Mouse (Mus musculus) intestine, embryonic 16.5 days (tissue): ENCODE data around the gene Taf15. TPM values are rescaled to one million over a fixed set of nuclear protein-coding genes. Genes with fewer than 3 reads are reported as not detected.

Experiments used
- ATAC-seq: fragments of 200-750 bp; cut with Nextera tagmentation; 2 replicates; pipeline ENCODE4 v1.8.0; 2017; ENCODE audit warnings: moderate TSS enrichment, moderate library complexity
- H3K27ac ChIP-seq: fragments of 300-500 bp; sonication (generic); 2 replicates; pipeline ENCODE4 v1.5.1; 2014; ENCODE audit warnings: mild to moderate bottlenecking, low read length
- H3K27me3 ChIP-seq: fragments of 300-500 bp; sonication (generic); replicated peaks from 2 replicates; pipeline ENCODE4 v1.6.1; 2014; ENCODE audit warnings: low read length, control low read depth, mixed read lengths; ENCODE audit not compliant: control insufficient read depth, insufficient read depth
- H3K36me3 ChIP-seq: fragments of 300-500 bp; sonication (generic); 2 replicates; pipeline ENCODE4 v1.6.1; 2014; ENCODE audit warnings: low read length, control low read depth; ENCODE audit not compliant: control insufficient read depth, insufficient read depth
- H3K4me1 ChIP-seq: fragments of 300-500 bp; sonication (generic); 2 replicates; pipeline ENCODE4 v1.6.1; 2014; ENCODE audit warnings: low read length, control low read depth, mixed read lengths; ENCODE audit not compliant: control insufficient read depth, insufficient read depth
- H3K4me2 ChIP-seq: fragments of 300-500 bp; sonication (generic); 2 replicates; pipeline ENCODE4 v1.6.1; 2014; ENCODE audit warnings: low read depth, low read length, control low read depth
- H3K4me3 ChIP-seq: fragments of 300-500 bp; sonication (generic); 2 replicates; pipeline ENCODE4 v1.5.1; 2014; ENCODE audit warnings: mild to moderate bottlenecking, low read length
- H3K9ac ChIP-seq: fragments of 300-500 bp; sonication (generic); 2 replicates; pipeline ENCODE4 v1.6.1; 2014; ENCODE audit warnings: low read depth, low read length
- H3K9me3 ChIP-seq: fragments of 300-500 bp; sonication (generic); 2 replicates; pipeline ENCODE4 v1.6.1; 2016; ENCODE audit warnings: low read length, control low read depth; ENCODE audit not compliant: control insufficient read depth
- WGBS: fragments of 180-500 bp; shearing (Covaris S2); extraction: QIAGEN DNeasy Blood & Tissue Kit; methylation state at CpG from one replicate; pipeline ENCODE4 v1.1.7; 2014; 5-methylcytosine and 5-hydroxymethylcytosine counted together
- polyA plus RNA-seq: library from polyadenylated mRNA; unstranded; fragments of >200 nt; fragmentation: Nextera tagmentation; extraction: Ambion mirVana; gene quantifications from 2 replicates; pipeline ENCODE4 v1.2.1, GENCODE M21; 2015

Taf15 gene
- polyA plus RNA-seq, 1 experiment from 2014 or later: 10.0 TPM

DNA sequence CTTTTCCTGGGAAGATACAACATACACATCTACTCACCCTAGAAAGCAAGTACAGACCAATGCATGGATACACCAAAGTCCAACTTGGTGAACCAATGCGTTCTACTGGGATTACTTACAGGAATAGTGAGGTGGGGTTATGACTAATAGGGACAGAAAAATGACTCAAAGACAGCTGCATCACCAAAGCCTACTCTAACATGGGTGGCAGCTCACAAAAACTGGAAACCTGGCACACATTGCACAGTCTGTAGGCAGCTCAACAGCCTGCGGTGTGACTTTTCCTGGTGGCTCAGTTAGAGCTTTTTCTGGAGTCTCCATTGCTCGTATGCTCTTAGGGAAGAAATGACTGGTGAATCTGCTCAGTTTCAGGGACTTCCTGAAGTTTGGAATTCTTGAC is 4.1 kb upstream of the Taf15 start:
- H3K9me3 ChIP-seq: no peaks in the 10 kb centered on the region
- H3K4me3 ChIP-seq: no peak overlapping the region
- 92% methylated on average over 3 of the region's 3 CpGs for WGBS
- no peak for ATAC-seq
- no peak overlapping the region for H3K27ac ChIP-seq
- no peak overlapping the region for H3K4me2 ChIP-seq
- no peaks in the 10 kb centered on the region for H3K36me3 ChIP-seq
- H3K4me1 ChIP-seq: peaks cover 9% of the 10 kb centered on the region
- H3K27me3 ChIP-seq: peaks cover 4% of the 10 kb centered on the region; the same call in 1 of the 2 replicates
- H3K9ac ChIP-seq: no peak overlapping the region

- H3K36me3 ChIP-seq: no peaks in the 10 kb centered on the region
- no peaks in the 10 kb centered on the region for H3K9me3 ChIP-seq
- peak overlapping the region; percentile 93 for H3K4me3 ChIP-seq
- ATAC-seq: peak; percentile 31
- peak overlapping the region; percentile 95 for H3K9ac ChIP-seq
- 64% methylated on average over 2 of the region's 2 CpGs for WGBS
- peaks cover 15% of the 10 kb centered on the region for H3K4me1 ChIP-seq
- H3K27ac ChIP-seq: peak overlapping the region; percentile 95
- H3K27me3 ChIP-seq: no peaks in the 10 kb centered on the region
- H3K4me2 ChIP-seq: peak overlapping the region; percentile 62
Observed at GRCm38 (mm10) chr11:83471766-83472165, 1.1 kb upstream of the Taf15 start.

DNA sequence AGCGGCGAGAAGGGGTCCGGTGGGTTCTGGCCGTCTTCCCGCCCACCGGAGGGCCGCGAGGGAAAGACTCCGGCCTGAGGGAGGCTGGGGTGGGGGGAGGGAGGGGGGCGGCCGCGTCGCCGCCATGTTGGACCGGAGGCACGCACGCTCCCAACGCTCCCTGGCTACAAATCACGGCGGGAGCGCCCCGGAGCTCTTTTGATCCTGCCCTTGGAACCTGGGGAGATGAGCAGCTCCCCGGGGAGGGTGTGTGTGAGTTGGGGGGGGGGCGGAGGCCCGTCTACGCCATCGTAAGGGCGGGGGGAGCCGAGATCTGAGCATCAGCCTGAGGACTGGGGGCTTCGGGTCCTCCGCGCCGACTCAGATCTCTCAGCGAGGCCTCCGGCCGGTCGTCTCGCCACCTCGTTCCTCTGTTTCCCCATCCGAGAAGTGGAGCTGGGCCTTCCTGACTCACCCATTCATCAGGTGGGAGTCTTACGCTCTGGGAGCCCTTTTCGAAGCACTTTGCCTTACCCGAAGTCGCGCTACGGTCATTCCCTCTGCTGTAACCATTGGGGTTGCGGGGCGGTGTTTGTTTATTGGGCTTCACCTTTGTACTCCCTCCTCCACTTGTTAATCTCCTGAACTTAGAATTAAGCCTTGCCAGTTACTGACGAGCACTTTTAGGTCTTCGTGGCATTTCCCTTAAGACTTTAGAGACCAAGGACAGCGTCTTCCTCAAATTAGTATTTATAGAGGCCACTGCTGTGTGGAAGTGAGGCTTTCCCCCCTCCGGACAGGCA is 540 bp downstream of the Taf15 start:
- H3K36me3 ChIP-seq: no peaks in the 10 kb centered on the region
- no peaks in the 10 kb centered on the region for H3K27me3 ChIP-seq
- H3K4me3 ChIP-seq: peak overlapping the region; percentile 93
- under 1% methylated on average over 44 of the region's 52 CpGs for WGBS
- H3K27ac ChIP-seq: peak overlapping the region; percentile 97
- peak; percentile 82 for ATAC-seq
- H3K4me2 ChIP-seq: peak overlapping the region; percentile 72
- H3K9me3 ChIP-seq: no peaks in the 10 kb centered on the region
- H3K9ac ChIP-seq: peak overlapping the region; percentile 95
- peaks cover 15% of the 10 kb centered on the region for H3K4me1 ChIP-seq

GRCm38 (mm10) chr11:83491488-83491887 is 18.6 kb downstream of the Taf15 start:
- peaks cover 2% of the 10 kb centered on the region; the same call in 1 of the 2 replicates for H3K36me3 ChIP-seq
- no peaks in the 10 kb centered on the region for H3K4me1 ChIP-seq
- H3K27me3 ChIP-seq: no peaks in the 10 kb centered on the region
- ATAC-seq: no peak
- H3K27ac ChIP-seq: no peak overlapping the region
- H3K9ac ChIP-seq: no peak overlapping the region
- H3K4me3 ChIP-seq: no peak overlapping the region
- H3K9me3 ChIP-seq: no peaks in the 10 kb centered on the region
- WGBS: 85% methylated on average over 4 of the region's 4 CpGs
- no peak overlapping the region for H3K4me2 ChIP-seq

DNA sequence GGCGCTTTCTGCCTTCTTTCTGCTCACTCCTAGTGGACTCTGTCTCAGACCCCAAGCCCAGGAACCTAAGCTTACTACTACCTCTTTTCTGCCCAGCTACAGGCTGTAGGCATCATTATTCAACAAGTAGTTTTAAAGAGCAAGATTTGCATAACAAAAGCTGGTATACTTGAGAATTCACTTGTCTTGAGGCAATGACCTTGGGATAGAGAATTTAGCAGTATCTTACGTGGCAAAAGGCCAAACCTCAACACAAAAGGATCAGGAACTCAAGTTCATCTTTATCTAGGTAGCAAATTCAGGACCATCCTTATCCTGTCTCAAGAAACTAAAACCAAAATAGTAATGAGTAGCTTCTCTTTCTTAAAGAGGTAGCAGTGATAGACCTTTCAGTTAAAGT is 22.7 kb downstream of the Taf15 start:
- Histone ChIP-seq H3K9me3 (no peaks in the 10 kb centered on the region), H3K4me1 (no peaks in the 10 kb centered on the region), H3K27ac (no peak overlapping the region), H3K27me3 (no peaks in the 10 kb centered on the region), H3K4me3 (no peak overlapping the region), H3K9ac (no peak overlapping the region), H3K36me3 (0 out of 2 replicates have a peak, but pooled peaks cover 8% of the 10 kb centered on the region), H3K4me2 (no peak overlapping the region)
- ATAC-seq: no peak
- WGBS: 81% methylated on average over 2 of the region's 2 CpGs

- Histone ChIP-seq H3K4me3 (no peak overlapping the region), H3K9me3 (no peaks in the 10 kb centered on the region), H3K4me2 (no peak overlapping the region), H3K27me3 (no peaks in the 10 kb centered on the region), H3K36me3 (peaks cover 7% of the 10 kb centered on the region), H3K27ac (no peak overlapping the region), H3K9ac (no peak overlapping the region), H3K4me1 (no peaks in the 10 kb centered on the region)
- WGBS: 86% methylated on average over 5 of the region's 5 CpGs
- peak; percentile 70 for ATAC-seq
Observed at GRCm38 (mm10) chr11:83504308-83504707, 31.4 kb downstream of the Taf15 start.

- Histone ChIP-seq H3K4me2 (no peak overlapping the region), H3K4me3 (no peak overlapping the region)
Observed at GRCm38 (mm10) chr11:83509521-83509920, 36.6 kb downstream of the Taf15 start.

DNA sequence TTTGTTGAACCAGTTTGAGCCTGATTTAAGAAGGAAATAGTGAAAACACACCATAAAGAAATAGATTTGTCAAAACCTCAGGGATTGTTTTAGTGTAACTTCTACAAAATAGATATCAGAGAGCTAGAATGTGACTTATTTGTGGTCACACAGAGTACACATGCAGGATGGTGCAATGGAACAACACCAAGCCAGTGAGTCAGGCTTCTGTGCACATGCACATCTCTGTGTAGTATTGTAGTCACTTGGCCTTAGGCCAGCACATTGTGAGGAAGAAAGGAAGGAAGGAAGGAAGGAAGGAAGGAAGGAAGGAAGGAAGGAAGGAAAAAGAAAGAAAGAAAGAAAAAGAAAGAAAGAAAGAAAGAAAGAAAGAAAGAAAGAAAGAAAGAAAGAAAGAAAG is 44.3 kb downstream of the Taf15 start:
- ATAC-seq: no peak
- Histone ChIP-seq H3K4me2 (no peak overlapping the region), H3K9me3 (no peaks in the 10 kb centered on the region), H3K27me3 (no peaks in the 10 kb centered on the region), H3K4me3 (no peak overlapping the region), H3K4me1 (no peaks in the 10 kb centered on the region), H3K9ac (no peak overlapping the region), H3K36me3 (no peaks in the 10 kb centered on the region), H3K27ac (no peak overlapping the region)

More at GRCm38 (mm10) chr11:83509521-83509920, 36.6 kb downstream of the Taf15 start:
- no peak overlapping the region for H3K27ac ChIP-seq
- no peaks in the 10 kb centered on the region for H3K9me3 ChIP-seq
- H3K36me3 ChIP-seq: peaks cover 4% of the 10 kb centered on the region; the same call in 1 of the 2 replicates
- no peaks in the 10 kb centered on the region for H3K4me1 ChIP-seq
- no peaks in the 10 kb centered on the region for H3K27me3 ChIP-seq
- no peak for ATAC-seq
- H3K9ac ChIP-seq: no peak overlapping the region

DNA sequence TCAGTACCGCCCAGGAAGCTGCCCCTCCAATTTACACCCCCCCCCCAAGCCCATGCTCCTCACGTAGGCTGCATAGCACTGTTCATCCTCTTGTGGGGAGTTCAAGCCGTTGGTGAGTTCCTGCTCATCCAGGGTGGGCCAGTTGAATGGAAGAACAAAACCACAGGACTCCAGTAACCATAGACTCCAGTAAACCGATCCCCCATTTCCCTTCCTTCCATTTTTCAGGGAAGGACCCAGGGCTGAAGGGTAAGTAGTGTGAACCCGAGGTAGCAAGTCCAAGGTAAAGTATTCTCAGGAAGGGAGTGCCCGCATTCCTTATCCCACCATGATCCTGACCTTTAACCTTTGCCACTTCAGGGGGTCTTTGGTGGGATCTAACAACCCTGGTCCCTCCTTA is 45.5 kb downstream of the Taf15 start:
- Histone ChIP-seq H3K9ac (no peak overlapping the region), H3K36me3 (no peaks in the 10 kb centered on the region), H3K4me1 (no peaks in the 10 kb centered on the region), H3K27ac (no peak overlapping the region), H3K27me3 (no peaks in the 10 kb centered on the region), H3K4me2 (no peak overlapping the region), H3K9me3 (no peaks in the 10 kb centered on the region), H3K4me3 (no peak overlapping the region)
- ATAC-seq: no peak
- WGBS: 66% methylated on average over 6 of the region's 6 CpGs

GRCm38 (mm10) chr11:83522075-83522474 is 49.2 kb downstream of the Taf15 start, which contains the start of gene Heatr9:
Heatr9 (minus strand) TSS chr11:83522175.
- Histone ChIP-seq H3K4me3 (no peak within 1 kb of the TSS), H3K9ac (no peak within 1 kb of the TSS), H3K4me2 (no peak within 1 kb of the TSS), H3K9me3 (no peaks in the 10 kb centered on the region), H3K27me3 (no peaks in the 10 kb centered on the region), H3K36me3 (no peaks in the 10 kb centered on the region), H3K4me1 (no peaks in the 10 kb centered on the region), H3K27ac (no peak within 1 kb of the TSS)
- 91% methylated on average over 3 of the region's 3 CpGs for WGBS
- ATAC-seq: no peak
